Mouse (Mus musculus) layer of hippocampus, postnatal 36 days (tissue): Measurements from ENCODE around the gene Fbxo8. TPM values are rescaled to one million over a fixed set of nuclear protein-coding genes. Genes with fewer than 3 reads are reported as not detected.
A peak's percentile ranks its signal among the peaks of the same experiment; 100 is the strongest.

Experiments used
- DNase-seq, 2 experiments: peaks; one replicate each; pipeline ENCODE4 v3.0.0; 2022
- microRNA-seq, 2 experiments: library from miRNA; unstranded; fragments of <30 nt; microRNA quantifications; one replicate each; pipeline ENCODE4 v1.2.0; 2021
- total RNA-seq, 2 experiments: library from RNA; stranded (reverse); gene quantifications; 2 replicates each; pipeline ENCODE4 v1.2.3; 2021

Gene Fbxo8
- total RNA-seq, 2 experiments from 2014 or later = 29.2 to 29.7 TPM

GRCm38 (mm10) chr8:56614235-56614634 is 63.3 kb downstream of the Fbxo8 start:
- DNase-seq = no peak

- DNase-seq = peak in 1 of 2 experiments; percentile 46
Measured at GRCm38 (mm10) chr8:56615005-56615404, 64.1 kb downstream of the Fbxo8 start.

GRCm38 (mm10) chr8:56616260-56616659 is 65.4 kb downstream of the Fbxo8 start:
- DNase-seq = no peak

- DNase-seq = no peak
Measured at GRCm38 (mm10) chr8:56617271-56617670, 66.4 kb downstream of the Fbxo8 start.

DNA sequence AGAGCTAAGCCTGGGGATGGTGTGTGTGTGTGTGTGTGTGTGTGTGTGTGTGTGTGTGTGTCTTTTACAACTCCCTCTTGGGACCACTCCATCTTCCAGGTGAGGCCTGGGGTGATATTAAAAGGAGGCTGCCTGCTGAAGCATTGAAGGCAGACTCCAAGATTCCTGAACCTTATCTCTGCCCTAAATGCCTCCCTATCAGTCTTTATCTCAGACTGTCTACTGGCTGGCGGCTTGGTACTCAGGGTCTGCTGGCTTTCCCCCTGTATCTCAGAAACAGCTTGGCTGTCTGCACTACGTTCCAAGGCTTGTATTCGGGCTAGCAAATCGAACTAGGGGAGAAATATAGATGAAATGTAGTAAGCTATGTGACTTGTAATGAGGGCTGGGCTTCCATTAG is 68.2 kb downstream of the Fbxo8 start:
- no peak for DNase-seq

DNA sequence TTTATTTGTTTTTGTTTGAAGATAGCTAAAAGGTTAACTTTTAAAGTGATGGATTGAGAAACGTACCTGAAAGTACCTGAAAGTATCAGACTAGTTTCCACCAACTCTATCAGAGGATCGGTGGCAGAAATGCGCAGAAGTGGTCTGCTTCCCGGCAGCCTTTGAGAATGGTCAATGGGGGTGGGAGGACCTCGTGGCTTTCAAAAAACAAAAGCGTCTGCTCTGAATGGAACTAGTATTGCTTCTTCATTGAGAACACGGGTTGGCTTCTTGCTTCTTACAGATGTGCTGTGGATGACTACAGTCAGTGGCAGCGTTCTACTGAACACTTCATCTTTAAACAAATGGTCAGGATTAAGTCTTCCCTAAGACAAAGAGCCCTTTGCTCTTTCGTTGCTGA is 68.7 kb downstream of the Fbxo8 start:
- DNase-seq = no peak

DNA sequence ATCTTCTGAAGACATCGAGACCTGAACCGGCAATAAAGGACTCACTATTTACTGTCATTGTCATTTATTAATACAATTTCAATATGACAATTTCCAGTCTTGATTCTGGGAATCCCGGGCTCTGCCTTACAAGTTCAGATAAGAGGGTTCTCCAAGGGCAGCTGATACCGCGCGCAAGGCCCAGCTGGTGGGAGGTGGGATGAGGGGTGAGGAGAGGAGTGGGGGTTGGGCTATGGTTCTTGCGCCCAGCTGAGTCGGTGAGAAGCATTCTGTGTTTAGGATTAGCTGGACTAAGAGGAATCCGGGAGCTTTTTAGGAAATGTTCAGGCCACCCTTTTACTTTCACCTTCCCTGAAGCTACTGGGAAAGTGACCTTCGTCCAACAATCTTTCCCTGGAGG is 69.8 kb downstream of the Fbxo8 start:
- DNase-seq = no peak

- no peak for DNase-seq
Measured at GRCm38 (mm10) chr8:56621093-56621492, 70.2 kb downstream of the Fbxo8 start.

DNA sequence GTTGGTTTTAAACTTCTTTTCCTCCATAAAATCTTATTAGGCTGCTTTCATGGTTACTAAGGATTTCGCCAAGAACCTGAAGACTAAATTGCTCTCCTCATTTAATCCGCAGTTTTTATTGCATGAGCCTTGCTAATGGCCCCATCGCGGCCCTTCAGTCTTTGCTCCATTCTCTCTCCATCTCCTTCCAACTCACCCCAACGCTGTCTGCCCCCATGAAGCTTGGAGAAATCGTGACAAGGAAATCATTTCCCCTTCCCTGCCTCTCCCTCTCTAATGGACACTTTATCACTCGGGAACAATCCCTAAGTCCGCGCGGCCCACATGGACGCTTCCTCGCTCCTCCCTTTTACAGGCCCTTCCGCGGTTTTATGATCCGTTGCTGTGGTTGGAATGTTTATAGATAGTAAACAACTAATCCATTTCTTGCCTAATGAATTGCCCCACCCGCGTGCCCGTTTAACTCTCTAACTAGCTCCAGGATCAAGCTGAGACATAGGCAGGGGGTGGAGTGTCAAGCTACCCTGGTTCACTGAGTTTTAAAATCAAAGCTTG is 71.7 kb downstream of the Fbxo8 start:
- DNase-seq = no peak

DNA sequence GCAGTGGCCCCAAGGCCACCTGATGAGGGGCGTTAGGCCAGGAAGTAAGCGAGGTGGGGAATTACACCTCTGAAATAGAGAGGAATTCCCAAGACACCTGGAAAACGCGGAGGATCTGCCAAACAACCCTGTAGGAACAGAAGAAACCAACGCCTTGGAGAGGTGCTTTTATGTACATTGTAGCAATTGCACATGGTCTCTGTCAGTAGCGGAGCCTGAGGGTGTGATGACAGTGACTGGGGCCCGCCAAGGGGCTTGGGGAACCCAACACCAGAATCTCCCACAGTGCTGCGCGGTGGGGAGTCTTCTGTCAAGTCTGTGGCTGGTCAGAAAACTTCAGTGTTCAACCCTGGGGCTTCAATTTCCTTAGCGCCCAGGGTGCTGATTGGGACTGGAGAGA is 72.5 kb downstream of the Fbxo8 start:
- DNase-seq = no peak

DNA sequence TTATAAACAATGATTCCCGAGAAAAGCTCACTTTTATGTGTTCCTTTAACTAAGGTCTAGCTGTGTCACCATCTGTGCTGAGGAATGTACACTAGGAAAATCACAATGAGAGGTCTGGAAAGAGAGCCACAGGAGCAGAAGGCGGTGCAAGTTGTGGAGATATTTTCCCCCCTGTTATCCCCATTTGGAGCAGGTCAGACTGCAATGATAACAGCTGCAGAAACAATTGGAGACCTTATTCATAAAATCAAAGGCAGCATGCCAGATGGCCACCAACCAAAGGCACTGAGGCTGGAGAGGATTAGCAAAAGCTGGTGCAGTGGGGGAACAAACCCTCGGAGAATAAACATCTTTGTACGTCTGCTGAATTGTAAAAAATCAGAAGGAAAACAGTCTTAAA is 78.3 kb downstream of the Fbxo8 start:
- no peak for DNase-seq

DNA sequence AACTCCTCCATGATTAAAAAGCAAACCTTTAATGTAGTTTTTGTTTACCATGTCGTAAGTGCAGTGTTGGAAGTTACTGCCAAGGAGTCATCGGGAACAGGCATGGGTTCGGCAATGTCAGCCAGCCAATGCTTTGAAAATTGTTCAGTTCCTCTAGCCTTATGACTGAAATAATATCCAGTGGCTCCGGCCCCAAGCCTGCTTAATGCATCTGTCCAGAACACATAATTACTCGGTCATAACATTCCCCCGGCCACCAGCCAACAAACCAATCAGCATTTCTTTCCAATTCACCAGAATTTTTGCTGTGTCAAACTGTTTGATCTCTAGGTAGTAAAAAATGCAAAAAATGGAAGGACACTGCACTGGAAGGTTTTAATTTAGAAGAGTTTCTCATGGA is 88.4 kb downstream of the Fbxo8 start:
- no peak for DNase-seq

Small RNA genes lying within 50 kb of the gene (microRNA-seq; reads per million reads assigned to microRNA genes)
- gene Gm25992 = 0 reads per million in 2 experiments

Other genes starting within 250 kb of the Fbxo8 start
- gene Cep44, start within 50 bp of the Fbxo8 start, total RNA-seq = 10 to 100 TPM; 23.1 to 23.4 TPM